ENCODE assay signal across 8 mouse cellular contexts in the genomic region with DNA sequence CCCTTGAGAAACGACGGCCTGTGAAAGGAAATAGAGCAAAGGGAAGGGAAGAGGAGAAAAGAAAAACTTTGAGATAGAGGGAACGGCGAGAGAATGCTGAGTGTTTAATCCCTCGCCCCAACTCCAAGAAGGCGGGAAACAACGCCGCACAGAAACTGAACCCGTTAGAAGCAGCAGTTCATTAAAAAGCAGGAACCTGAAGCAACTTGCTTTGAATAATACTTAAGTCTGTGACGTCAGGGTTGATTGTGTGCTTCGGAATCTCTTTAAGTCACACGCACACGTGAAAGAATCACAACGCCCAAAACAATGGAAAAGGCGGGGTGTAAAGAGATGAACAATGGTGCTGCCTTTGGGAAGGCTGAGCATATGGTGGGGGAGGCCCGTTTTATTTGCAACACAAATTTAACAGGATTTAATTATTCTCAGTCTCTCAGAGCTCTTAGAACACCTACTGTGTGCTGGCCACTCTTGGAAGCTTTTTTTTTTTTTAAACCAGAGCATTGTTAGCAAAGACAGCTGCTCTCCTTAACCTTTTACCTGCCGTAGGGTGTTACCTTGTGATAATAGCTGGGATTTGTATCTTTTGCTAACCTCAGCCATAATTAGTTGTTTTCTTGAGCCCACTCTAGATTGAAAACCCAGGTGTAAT. TPM values are rescaled to one million over a fixed set of nuclear protein-coding genes. Genes with fewer than 3 reads are reported as not detected.
DNase-seq lines count a peak whose midpoint lies in the region; ATAC-seq and TF ChIP-seq lines count a peak whose summit lies in the region.

A gene (minus strand): TSS at position 213 of the 652 bp plus-strand sequence.

- H3K27me3 ChIP-seq in cerebellum, adult 2 months (ENCODE audit: control insufficient read depth, insufficient read depth, low read length): no peaks in the 10 kb centered on the region

- peak in 1 of 2 experiments; percentile 23 for DNase-seq in cerebellum, adult 2 months
- DNase-seq in cerebellum, postnatal 10 days: no peak
- DNase-seq in CD8-positive naive resting alpha-beta T cell, adult 2 months (ENCODE audit: low read depth in 2 of 2, low spot score in 2 of 2): peak; percentile 33 to 51
- DNase-seq in heart, adult 8-10 months (ENCODE audit: low spot score): peak; percentile 11
- peak in 1 of 2 experiments; percentile 18 for DNase-seq in layer of hippocampus, adult 8-10 months (ENCODE audit: low spot score in 2 of 2)
- no peak for DNase-seq in urinary bladder, adult 2 months (ENCODE audit: low spot score)

- no peaks in the 10 kb centered on the region; the same call in 1 of the 2 replicates for H3K4me1 ChIP-seq in cerebellum, adult 2 months (ENCODE audit: control insufficient read depth, insufficient read depth, low read length)

- H3K27ac ChIP-seq in cerebellum, adult 2 months (ENCODE audit: insufficient read depth, low read length): no peak within 1 kb of the TSS

- TF ChIP-seq CTCF in cerebellum, adult 2 months (IDR thresholded peaks at IDR 0.05; ENCODE audit: borderline replicate concordance, insufficient read depth, low read depth, low read length): no peak

- H3K4me3 ChIP-seq in cerebellum, adult 2 months (replicated peaks; ENCODE audit: insufficient read depth, low read depth, low read length): peak within 1 kb of the TSS; percentile 91

- WGBS in cerebellum, adult 2 months: 3% methylated on average over 17 of the region's 17 CpGs

- TF ChIP-seq POLR2A in cerebellum, adult 2 months (IDR thresholded peaks at IDR 0.05; ENCODE audit: borderline replicate concordance, insufficient read depth, low read length): no peak

- ATAC-seq in common myeloid progenitor, adult 5-6 weeks (replicated peaks; ENCODE audit: low read depth, poor library complexity, severe bottlenecking): peak; percentile 36
- peak; percentile 31 for ATAC-seq in megakaryocyte, adult 5-6 weeks (ENCODE audit: poor library complexity, severe bottlenecking)

RNA-seq across cellular contexts. Expression of the gene that starts here (rescaled TPM):
- polyA plus RNA-seq in cerebellum, adult 2 months (2012; rRNA removed): 48.3 and 55.7 TPM in 2 replicates
- total RNA-seq in common myeloid progenitor, adult 5-6 weeks (2017): 8.9 and 13.0 TPM in 2 replicates
- 10 to 100 TPM; 15.8 to 22.7 (median 20.1) TPM for total RNA-seq in heart, adult 8-10 months (2022)
- 10 to 100 TPM; 48.8 to 66.7 (median 61.3) TPM for total RNA-seq in layer of hippocampus, adult 8-10 months (2022)
- 5.0 and 13.3 TPM in 2 replicates for total RNA-seq in megakaryocyte, adult 5-6 weeks (2015)
- 3.3 and 3.6 TPM in 2 replicates for total RNA-seq in megakaryocyte, adult 5-6 weeks (2017)
- polyA plus RNA-seq in urinary bladder, adult 2 months (2012; rRNA removed): 8.6 and 14.8 TPM in 2 replicates

Comparison
In these comparisons a context has a peak if more than half of its experiments do, and no peak if none do; other contexts are left out.
1. DNase-seq: peak in CD8-positive naive resting alpha-beta T cell, adult 2 months (2 of 2) and heart, adult 8-10 months (single experiment); none in cerebellum, postnatal 10 days (0 of 2) and urinary bladder, adult 2 months (single experiment).